Comparison of ENCODE assay signal across 17 mouse cellular contexts in genomic region chr11:75441601-75442000, GRCm38 (mm10). TPM values are rescaled to one million over a fixed set of nuclear protein-coding genes. Genes with fewer than 3 reads are reported as not detected.
DNase-seq lines count a peak whose midpoint lies in the region; ATAC-seq lines count a peak whose summit lies in the region.
"Had no signal": no experiment of that assay in that cellular context is flagged by ENCODE, and none has a peak within 500 bp of the region (broad histone marks: within the 10 kb centered on the region; RNA-seq: fewer than 3 reads in every experiment).

No protein-coding gene starts in this region.

- no peak overlapping the region for H3K27ac ChIP-seq in kidney, embryonic 16.5 days (ENCODE audit: low read length)
- no peak overlapping the region for H3K27ac ChIP-seq in midbrain, embryonic 14.5 days (replicated peaks; ENCODE audit: low read depth, low read length)
- H3K27ac ChIP-seq in midbrain, embryonic 16.5 days (ENCODE audit: low read length), result no peak overlapping the region
- H3K27ac ChIP-seq: hindbrain, embryonic 12.5 days; limb, embryonic 12.5 days; lung, embryonic 15.5 days; stomach, postnatal 0 days had no signal

- no peak overlapping the region for H3K4me3 ChIP-seq in kidney, embryonic 16.5 days (ENCODE audit: low read length)
- no peak overlapping the region for H3K4me3 ChIP-seq in midbrain, embryonic 14.5 days (replicated peaks; ENCODE audit: low read depth, low read length)
- no peak overlapping the region for H3K4me3 ChIP-seq in midbrain, embryonic 16.5 days (ENCODE audit: low read depth, low read length)
- H3K4me3 ChIP-seq: hindbrain, embryonic 12.5 days; limb, embryonic 12.5 days; lung, embryonic 15.5 days had no signal

- ATAC-seq in kidney, embryonic 16.5 days (ENCODE audit: low FRiP score, low TSS enrichment), result no peak
- no peak for ATAC-seq in midbrain, embryonic 14.5 days (ENCODE audit: low FRiP score, low TSS enrichment)
- no peak for ATAC-seq in midbrain, embryonic 16.5 days
- ATAC-seq: forebrain, embryonic 16.5 days; intestine, postnatal 0 days had no signal

- H3K36me3 ChIP-seq in kidney, embryonic 16.5 days (ENCODE audit: insufficient read depth, low read length), result peaks cover 7% of the 10 kb centered on the region; the same call in 1 of the 2 replicates
- peaks cover 37% of the 10 kb centered on the region for H3K36me3 ChIP-seq in midbrain, embryonic 14.5 days (ENCODE audit: control insufficient read depth, insufficient read depth, low read length)
- peaks cover 9% of the 10 kb centered on the region for H3K36me3 ChIP-seq in midbrain, embryonic 16.5 days (ENCODE audit: control insufficient read depth, insufficient read depth, low read length)
- H3K36me3 ChIP-seq: lung, embryonic 15.5 days had no signal

- 92% methylated on average over 16 of the region's 16 CpGs for WGBS in kidney, embryonic 16.5 days
- 64% methylated on average over 16 of the region's 16 CpGs for WGBS in midbrain, embryonic 14.5 days
- WGBS in midbrain, embryonic 16.5 days, result 57% methylated on average over 16 of the region's 16 CpGs

- H3K9ac ChIP-seq in kidney, embryonic 16.5 days (replicated peaks; ENCODE audit: low read length), result no peak overlapping the region
- H3K9ac ChIP-seq in midbrain, embryonic 14.5 days (replicated peaks; ENCODE audit: low read length), result no peak overlapping the region
- H3K9ac ChIP-seq in midbrain, embryonic 16.5 days (ENCODE audit: low read depth, low read length), result no peak overlapping the region
- H3K9ac ChIP-seq: hindbrain, embryonic 12.5 days; limb, embryonic 12.5 days; lung, embryonic 15.5 days had no signal

- peak; percentile 75 for DNase-seq in kidney, adult 9 months
- peak; percentile 11 for DNase-seq in midbrain, embryonic 14.5 days
- peak; percentile 38 for DNase-seq in cerebellum, adult 9-10 months
- DNase-seq in cerebellum, postnatal 36 days, result peak; percentile 45 to 54
- DNase-seq in c-Kit-positive CD71-positive TER-119-positive erythroid progenitor cells, embryonic 14.5 days (ENCODE audit: low spot score), result no peak
- DNase-seq: adrenal gland, postnatal 36 days; heart, adult 18-20 months; right cerebral cortex, adult 18-20 months; thymus, postnatal 14 days had no signal

- H3K27me3 ChIP-seq in kidney, embryonic 16.5 days (ENCODE audit: insufficient read depth, low read length), result no peaks in the 10 kb centered on the region
- no peaks in the 10 kb centered on the region for H3K27me3 ChIP-seq in midbrain, embryonic 14.5 days (ENCODE audit: control insufficient read depth, insufficient read depth, low read length)
- H3K27me3 ChIP-seq in midbrain, embryonic 16.5 days (ENCODE audit: control insufficient read depth, insufficient read depth, low read depth, low read length), result no peaks in the 10 kb centered on the region
- H3K27me3 ChIP-seq: hindbrain, embryonic 12.5 days; limb, embryonic 12.5 days; lung, embryonic 15.5 days had no signal

- no peaks in the 10 kb centered on the region for H3K4me1 ChIP-seq in kidney, embryonic 16.5 days (ENCODE audit: insufficient read depth, low read length)
- H3K4me1 ChIP-seq in midbrain, embryonic 14.5 days (ENCODE audit: control insufficient read depth, insufficient read depth, low read length), result no peaks in the 10 kb centered on the region
- H3K4me1 ChIP-seq in midbrain, embryonic 16.5 days (ENCODE audit: control insufficient read depth, insufficient read depth, low read length), result no peaks in the 10 kb centered on the region
- H3K4me1 ChIP-seq: limb, embryonic 12.5 days; lung, embryonic 15.5 days had no signal

- H3K4me2 ChIP-seq in kidney, embryonic 16.5 days (replicated peaks; ENCODE audit: low read depth, low read length), result no peak overlapping the region
- H3K4me2 ChIP-seq in midbrain, embryonic 14.5 days (ENCODE audit: low read length), result no peak overlapping the region
- H3K4me2 ChIP-seq in midbrain, embryonic 16.5 days (ENCODE audit: low read length), result no peak overlapping the region
- H3K4me2 ChIP-seq: hindbrain, embryonic 12.5 days; limb, embryonic 12.5 days; lung, embryonic 15.5 days had no signal

- no peaks in the 10 kb centered on the region for H3K9me3 ChIP-seq in kidney, embryonic 16.5 days (ENCODE audit: low read length)
- no peaks in the 10 kb centered on the region for H3K9me3 ChIP-seq in midbrain, embryonic 14.5 days (ENCODE audit: control insufficient read depth, low read length)
- H3K9me3 ChIP-seq in midbrain, embryonic 16.5 days (replicated peaks; ENCODE audit: control insufficient read depth, low read length, poor library complexity, severe bottlenecking), result no peaks in the 10 kb centered on the region
- H3K9me3 ChIP-seq: hindbrain, embryonic 12.5 days; limb, embryonic 12.5 days; lung, embryonic 15.5 days had no signal

RNA-seq across cellular contexts. Expression of gene Serpinf2, which starts 2.2 kb away (rescaled TPM):
- polyA plus RNA-seq in kidney, embryonic 16.5 days (2015; fragmentation: Nextera tagmentation; extraction: Ambion mirVana), result 57.8 and 60.2 TPM in 2 replicates
- not detected in 2 replicates for polyA plus RNA-seq in midbrain, embryonic 14.5 days (2014; fragmentation: Nextera tagmentation; extraction: Ambion mirVana)
- polyA plus RNA-seq in midbrain, embryonic 16.5 days (2015; fragmentation: Nextera tagmentation; extraction: Ambion mirVana), result not detected in 2 replicates
- polyA plus RNA-seq: forebrain, embryonic 16.5 days; hindbrain, embryonic 12.5 days had no signal

RNA-seq across cellular contexts. Expression of gene Wdr81, which starts 12.9 kb away (rescaled TPM):
- polyA plus RNA-seq in kidney, embryonic 16.5 days (2015; fragmentation: Nextera tagmentation; extraction: Ambion mirVana), result 7.2 and 7.3 TPM in 2 replicates
- polyA plus RNA-seq in midbrain, embryonic 14.5 days (2014; fragmentation: Nextera tagmentation; extraction: Ambion mirVana), result 5.7 and 7.4 TPM in 2 replicates
- 7.4 and 7.6 TPM in 2 replicates for polyA plus RNA-seq in midbrain, embryonic 16.5 days (2015; fragmentation: Nextera tagmentation; extraction: Ambion mirVana)

RNA-seq across cellular contexts. Expression of gene Serpinf1, which starts 19.1 kb away (rescaled TPM):
- polyA plus RNA-seq in kidney, embryonic 16.5 days (2015; fragmentation: Nextera tagmentation; extraction: Ambion mirVana), result 121 and 127 TPM in 2 replicates
- polyA plus RNA-seq in midbrain, embryonic 14.5 days (2014; fragmentation: Nextera tagmentation; extraction: Ambion mirVana), result 2.7 and 38.5 TPM in 2 replicates
- 28.5 and 31.8 TPM in 2 replicates for polyA plus RNA-seq in midbrain, embryonic 16.5 days (2015; fragmentation: Nextera tagmentation; extraction: Ambion mirVana)

RNA-seq across cellular contexts. Expression of gene Tlcd2, which starts 19.9 kb away (rescaled TPM):
- polyA plus RNA-seq in kidney, embryonic 16.5 days (2015; fragmentation: Nextera tagmentation; extraction: Ambion mirVana), result 26.8 and 27.1 TPM in 2 replicates
- 1.1 and 2.5 TPM in 2 replicates for polyA plus RNA-seq in midbrain, embryonic 14.5 days (2014; fragmentation: Nextera tagmentation; extraction: Ambion mirVana)
- polyA plus RNA-seq in midbrain, embryonic 16.5 days (2015; fragmentation: Nextera tagmentation; extraction: Ambion mirVana), result 1.9 TPM in 2 replicates

RNA-seq across cellular contexts. Expression of gene Prpf8, which starts 45.0 kb away (rescaled TPM):
- polyA plus RNA-seq in kidney, embryonic 16.5 days (2015; fragmentation: Nextera tagmentation; extraction: Ambion mirVana), result 64.0 and 66.2 TPM in 2 replicates
- 59.9 and 89.5 TPM in 2 replicates for polyA plus RNA-seq in midbrain, embryonic 14.5 days (2014; fragmentation: Nextera tagmentation; extraction: Ambion mirVana)
- polyA plus RNA-seq in midbrain, embryonic 16.5 days (2015; fragmentation: Nextera tagmentation; extraction: Ambion mirVana), result 42.9 and 47.6 TPM in 2 replicates

Comparison
In these comparisons a context has a peak if more than half of its experiments do, and no peak if none do; other contexts are left out.
1. RNA of gene Serpinf2, which starts 2.2 kb away (polyA plus RNA-seq): 57.8 to 60.2 TPM in kidney, embryonic 16.5 days; not detected in midbrain, embryonic 16.5 days and not detected in midbrain, embryonic 14.5 days; every median in the first group is over 10 times any median in the second.